Mouse (Mus musculus): ENCODE data around the gene Fignl2. TPM values are rescaled to one million over a fixed set of nuclear protein-coding genes. Genes with fewer than 3 reads are reported as not detected.
A peak's percentile ranks its signal among the peaks of the same experiment; 100 is the strongest.

Fignl2 gene
- total RNA-seq, 1 experiment = 8.6 TPM

DNA sequence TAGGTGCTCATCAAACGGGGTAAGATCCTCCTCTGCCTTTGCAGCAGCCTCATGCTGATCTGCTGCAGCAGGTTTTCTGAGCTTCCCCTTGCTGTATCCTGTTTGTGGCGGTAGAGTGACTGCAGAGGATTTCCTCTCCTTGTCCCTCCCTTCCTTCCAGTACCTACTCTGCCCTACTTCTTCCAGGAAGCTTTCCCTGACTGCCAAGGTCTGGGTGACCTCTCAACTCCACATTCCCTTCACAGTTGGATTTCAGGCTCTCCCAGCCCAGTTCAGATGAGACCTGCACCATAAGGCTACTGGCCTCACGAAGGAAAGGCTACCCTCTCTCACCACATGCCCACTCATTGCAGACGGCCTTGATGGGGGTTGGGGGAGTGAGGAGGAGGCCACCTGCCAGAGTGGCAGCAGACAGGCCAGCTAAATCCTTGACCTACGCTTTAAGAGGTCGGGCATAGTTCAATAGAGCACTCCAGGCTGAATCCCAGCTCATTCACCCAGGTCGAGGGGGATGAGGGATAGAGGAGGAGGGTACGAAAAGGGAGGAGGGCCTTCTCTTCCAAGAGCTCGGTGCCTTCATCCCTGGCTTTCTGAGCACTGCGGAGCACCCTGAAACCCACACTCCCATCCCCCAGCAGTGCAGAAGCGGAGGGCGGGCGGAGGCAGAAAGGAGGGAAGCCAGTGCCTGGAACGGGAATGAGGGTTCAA, 13.9 kb upstream of the Fignl2 start:
- peaks cover 8 to 37% of the 10 kb centered on the region in 2 experiments; a peak in 3 of 4 replicates for H3K4me1 ChIP-seq (ENCODE audit: control insufficient read depth in 2 of 2, insufficient read depth in 2 of 2, low read length in 2 of 2, poor library complexity in 1 of 2)

GRCm38 (mm10) chr15:101091551-101091950, 13.2 kb upstream of the Fignl2 start:
- no peaks in the 10 kb centered on the region for H3K36me3 ChIP-seq (ENCODE audit: control insufficient read depth, insufficient read depth, low read length, poor library complexity, severe bottlenecking)
- TF ChIP-seq HCFC1 (IDR thresholded peaks at IDR 0.05; ENCODE audit: borderline replicate concordance, insufficient read depth, low read length) = no peak
- no peak for TF ChIP-seq CHD2 (IDR thresholded peaks at IDR 0.05; ENCODE audit: low read depth, low read length)
- TF ChIP-seq ZNF384 (IDR thresholded peaks at IDR 0.05; ENCODE audit: low read depth, low read length) = no peak
- TF ChIP-seq MAFK (IDR thresholded peaks at IDR 0.05; ENCODE audit: insufficient read depth, low read depth, low read length) = no peak
- no peak for TF ChIP-seq ZC3H11A (IDR thresholded peaks at IDR 0.05; ENCODE audit: borderline replicate concordance, low read depth, low read length)
- no peak overlapping the region for H3K27ac ChIP-seq (ENCODE audit: insufficient read depth, low read depth, low read length, poor library complexity, severe bottlenecking)
- in situ Hi-C loops (cut with MboI; ENCODE audit: low sequenced_read_pairs in 2 of 2, unreplicated experiment in 2 of 2) = no loop called here
- no peak overlapping the region for H3K4me3 ChIP-seq (ENCODE audit: insufficient read depth in 1 of 2, low read depth in 1 of 2, low read length in 2 of 2, poor library complexity in 1 of 2, severe bottlenecking in 1 of 2)
- no peak for DNase-seq (ENCODE audit: low read depth, low spot score)
- H3K4me1 ChIP-seq (ENCODE audit: control insufficient read depth in 2 of 2, insufficient read depth in 2 of 2, low read length in 2 of 2, poor library complexity in 1 of 2) = peaks cover 6 to 32% of the 10 kb centered on the region in 2 experiments; a peak in 3 of 4 replicates
- H3K9me3 ChIP-seq (ENCODE audit: control insufficient read depth, insufficient read depth, low read depth, low read length) = no peaks in the 10 kb centered on the region
- no peak overlapping the region for H3K9ac ChIP-seq (ENCODE audit: insufficient read depth, low read depth, low read length, poor library complexity, severe bottlenecking)

More for the DNA sequence above, 13.9 kb upstream of the Fignl2 start:
- no peak for DNase-seq (ENCODE audit: low read depth, low spot score)
- Histone ChIP-seq H3K9ac (ENCODE audit: insufficient read depth, low read depth, low read length, poor library complexity, severe bottlenecking) (peak overlapping the region; percentile 47; the same call in 1 of the 2 replicates), H3K4me3 (ENCODE audit: insufficient read depth in 1 of 2, low read depth in 1 of 2, low read length in 2 of 2, poor library complexity in 1 of 2, severe bottlenecking in 1 of 2) (peak overlapping the region; percentile 40 to 70), H3K9me3 (ENCODE audit: control insufficient read depth, insufficient read depth, low read depth, low read length) (no peaks in the 10 kb centered on the region), H3K36me3 (ENCODE audit: control insufficient read depth, insufficient read depth, low read length, poor library complexity, severe bottlenecking) (no peaks in the 10 kb centered on the region), H3K27ac (ENCODE audit: insufficient read depth, low read depth, low read length, poor library complexity, severe bottlenecking) (peak overlapping the region; percentile 63)
- TF ChIP-seq CHD2 (IDR thresholded peaks at IDR 0.05; ENCODE audit: low read depth, low read length) (no peak), ZNF384 (IDR thresholded peaks at IDR 0.05; ENCODE audit: low read depth, low read length) (no peak), MAFK (IDR thresholded peaks at IDR 0.05; ENCODE audit: insufficient read depth, low read depth, low read length) (no peak), HCFC1 (IDR thresholded peaks at IDR 0.05; ENCODE audit: borderline replicate concordance, insufficient read depth, low read length) (no peak), ZC3H11A (IDR thresholded peaks at IDR 0.05; ENCODE audit: borderline replicate concordance, low read depth, low read length) (no peak)
- in situ Hi-C loops (cut with MboI; ENCODE audit: low sequenced_read_pairs in 2 of 2, unreplicated experiment in 2 of 2) = no loop called here

DNA sequence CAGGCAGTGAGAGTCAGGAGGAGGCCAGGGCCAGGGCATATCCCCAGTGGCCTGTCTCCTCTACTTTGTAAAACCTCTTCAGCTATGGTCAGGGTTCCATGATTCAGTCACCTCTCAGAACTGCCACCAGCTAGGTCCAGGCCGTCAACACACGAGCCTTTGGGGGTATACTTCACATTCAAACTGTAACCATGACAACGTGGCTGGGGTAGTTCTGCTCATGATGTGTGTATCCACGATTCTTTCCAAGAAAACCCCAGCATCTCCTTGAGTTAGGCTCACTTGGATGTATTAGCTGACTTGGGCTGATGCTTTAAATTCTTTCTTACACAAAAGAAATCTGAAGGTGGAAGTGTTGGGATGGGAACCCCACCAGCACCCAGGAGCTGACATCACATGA, 9.9 kb upstream of the Fignl2 start:
- H3K4me1 ChIP-seq (ENCODE audit: control insufficient read depth in 2 of 2, insufficient read depth in 2 of 2, low read length in 2 of 2, poor library complexity in 1 of 2) = peaks cover 7 to 24% of the 10 kb centered on the region in 2 experiments; a peak in 3 of 4 replicates
- H3K4me3 ChIP-seq (ENCODE audit: insufficient read depth in 1 of 2, low read depth in 1 of 2, low read length in 2 of 2, poor library complexity in 1 of 2, severe bottlenecking in 1 of 2) = no peak overlapping the region
- DNase-seq (ENCODE audit: low read depth, low spot score) = no peak
- H3K9me3 ChIP-seq (ENCODE audit: control insufficient read depth, insufficient read depth, low read depth, low read length) = no peaks in the 10 kb centered on the region
- H3K27ac ChIP-seq (ENCODE audit: insufficient read depth, low read depth, low read length, poor library complexity, severe bottlenecking) = no peak overlapping the region
- H3K36me3 ChIP-seq (ENCODE audit: control insufficient read depth, insufficient read depth, low read length, poor library complexity, severe bottlenecking) = no peaks in the 10 kb centered on the region
- in situ Hi-C loops (cut with MboI; ENCODE audit: low sequenced_read_pairs in 2 of 2, unreplicated experiment in 2 of 2) = no loop called here
- H3K9ac ChIP-seq (ENCODE audit: insufficient read depth, low read depth, low read length, poor library complexity, severe bottlenecking) = no peak overlapping the region
- TF ChIP-seq HCFC1 (IDR thresholded peaks at IDR 0.05; ENCODE audit: borderline replicate concordance, insufficient read depth, low read length) (no peak), ZC3H11A (IDR thresholded peaks at IDR 0.05; ENCODE audit: borderline replicate concordance, low read depth, low read length) (no peak), CHD2 (IDR thresholded peaks at IDR 0.05; ENCODE audit: low read depth, low read length) (no peak), ZNF384 (IDR thresholded peaks at IDR 0.05; ENCODE audit: low read depth, low read length) (no peak), MAFK (IDR thresholded peaks at IDR 0.05; ENCODE audit: insufficient read depth, low read depth, low read length) (no peak)

DNA sequence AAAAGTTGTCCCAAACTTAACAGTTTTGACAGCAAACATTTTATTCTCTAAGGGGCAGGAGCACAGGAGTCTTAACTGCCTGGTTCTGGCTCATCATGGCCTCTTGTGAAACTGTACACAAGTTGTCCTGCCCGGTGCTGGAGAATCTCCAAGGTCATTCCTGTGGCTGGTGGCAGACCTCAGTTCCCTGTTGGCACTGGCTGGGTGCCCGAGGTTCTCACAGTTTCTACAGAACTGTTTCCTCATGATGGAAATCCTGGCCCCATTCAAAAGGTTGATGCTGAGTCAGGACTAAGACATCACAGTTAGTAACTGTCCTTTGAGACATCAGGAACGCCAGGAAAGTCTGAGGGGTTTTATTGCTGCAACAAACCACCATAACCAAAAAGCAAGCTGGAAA, 8.6 kb upstream of the Fignl2 start:
- DNase-seq (ENCODE audit: low read depth, low spot score) = no peak
- in situ Hi-C loops (cut with MboI; ENCODE audit: low sequenced_read_pairs in 2 of 2, unreplicated experiment in 2 of 2) = no loop called here
- no peaks in the 10 kb centered on the region for H3K36me3 ChIP-seq (ENCODE audit: control insufficient read depth, insufficient read depth, low read length, poor library complexity, severe bottlenecking)
- TF ChIP-seq CHD2 (IDR thresholded peaks at IDR 0.05; ENCODE audit: low read depth, low read length) (no peak), HCFC1 (IDR thresholded peaks at IDR 0.05; ENCODE audit: borderline replicate concordance, insufficient read depth, low read length) (no peak), MAFK (IDR thresholded peaks at IDR 0.05; ENCODE audit: insufficient read depth, low read depth, low read length) (no peak), ZC3H11A (IDR thresholded peaks at IDR 0.05; ENCODE audit: borderline replicate concordance, low read depth, low read length) (no peak), ZNF384 (IDR thresholded peaks at IDR 0.05; ENCODE audit: low read depth, low read length) (no peak)
- no peaks in the 10 kb centered on the region for H3K9me3 ChIP-seq (ENCODE audit: control insufficient read depth, insufficient read depth, low read depth, low read length)
- H3K9ac ChIP-seq (ENCODE audit: insufficient read depth, low read depth, low read length, poor library complexity, severe bottlenecking) = no peak overlapping the region
- H3K27ac ChIP-seq (ENCODE audit: insufficient read depth, low read depth, low read length, poor library complexity, severe bottlenecking) = no peak overlapping the region
- no peak overlapping the region for H3K4me3 ChIP-seq (ENCODE audit: insufficient read depth in 1 of 2, low read depth in 1 of 2, low read length in 2 of 2, poor library complexity in 1 of 2, severe bottlenecking in 1 of 2)
- H3K4me1 ChIP-seq (ENCODE audit: control insufficient read depth in 2 of 2, insufficient read depth in 2 of 2, low read length in 2 of 2, poor library complexity in 1 of 2) = peaks cover 13 to 26% of the 10 kb centered on the region in 2 experiments

Measured in ES-E14 (cell line).